Mouse (Mus musculus): ENCODE results near the gene Arxes2. TPM values are rescaled to one million over a fixed set of nuclear protein-coding genes. Genes with fewer than 3 reads are reported as not detected.

Arxes2 gene
- polyA plus RNA-seq, 1 experiment = 143 TPM

- 36% methylated on average over 6 of the region's 6 CpGs for WGBS
- no peak for TF ChIP-seq CTCF (IDR thresholded peaks at IDR 0.05; ENCODE audit: borderline replicate concordance, insufficient read depth, low read depth, low read length)
- TF ChIP-seq POLR2A (IDR thresholded peaks at IDR 0.05; ENCODE audit: borderline replicate concordance, insufficient read depth, low read length) = no peak
- no peak overlapping the region for H3K27ac ChIP-seq (ENCODE audit: insufficient read depth, low read length)
These were observed 30.5 kb upstream of the Arxes2 start for GRCm38 (mm10) chrX:135963130-135963529.

GRCm38 (mm10) chrX:135963629-135964028 lies 30.0 kb upstream of the Arxes2 start:
- 3% methylated on average over 3 of the region's 3 CpGs for WGBS
- TF ChIP-seq POLR2A (IDR thresholded peaks at IDR 0.05; ENCODE audit: borderline replicate concordance, insufficient read depth, low read length) (no peak), CTCF (IDR thresholded peaks at IDR 0.05; ENCODE audit: borderline replicate concordance, insufficient read depth, low read depth, low read length) (no peak)
- Histone ChIP-seq H3K4me1 (ENCODE audit: control insufficient read depth, insufficient read depth, low read length) (no peaks in the 10 kb centered on the region), H3K4me3 (replicated peaks; ENCODE audit: insufficient read depth, low read depth, low read length) (no peak overlapping the region), H3K27me3 (ENCODE audit: control insufficient read depth, insufficient read depth, low read length) (no peaks in the 10 kb centered on the region), H3K27ac (ENCODE audit: insufficient read depth, low read length) (no peak overlapping the region)
- DNase-seq = peak in 1 of 2 experiments; percentile 32

More at GRCm38 (mm10) chrX:135963130-135963529, 30.5 kb upstream of the Arxes2 start:
- Histone ChIP-seq H3K27me3 (ENCODE audit: control insufficient read depth, insufficient read depth, low read length) (no peaks in the 10 kb centered on the region), H3K4me3 (replicated peaks; ENCODE audit: insufficient read depth, low read depth, low read length) (no peak overlapping the region), H3K4me1 (ENCODE audit: control insufficient read depth, insufficient read depth, low read length) (no peaks in the 10 kb centered on the region)
- DNase-seq = no peak

- no peak for DNase-seq
- no peak overlapping the region for H3K27ac ChIP-seq (ENCODE audit: insufficient read depth, low read length)
- no peak for TF ChIP-seq CTCF (IDR thresholded peaks at IDR 0.05; ENCODE audit: borderline replicate concordance, insufficient read depth, low read depth, low read length)
- no peak for TF ChIP-seq POLR2A (IDR thresholded peaks at IDR 0.05; ENCODE audit: borderline replicate concordance, insufficient read depth, low read length)
- H3K4me1 ChIP-seq (ENCODE audit: control insufficient read depth, insufficient read depth, low read length) = no peaks in the 10 kb centered on the region
- WGBS = 79% methylated on average over 10 of the region's 10 CpGs
- no peaks in the 10 kb centered on the region for H3K27me3 ChIP-seq (ENCODE audit: control insufficient read depth, insufficient read depth, low read length)
- no peak overlapping the region for H3K4me3 ChIP-seq (replicated peaks; ENCODE audit: insufficient read depth, low read depth, low read length)
These were observed 19.8 kb upstream of the Arxes2 start for GRCm38 (mm10) chrX:135973597-135974423.

DNA sequence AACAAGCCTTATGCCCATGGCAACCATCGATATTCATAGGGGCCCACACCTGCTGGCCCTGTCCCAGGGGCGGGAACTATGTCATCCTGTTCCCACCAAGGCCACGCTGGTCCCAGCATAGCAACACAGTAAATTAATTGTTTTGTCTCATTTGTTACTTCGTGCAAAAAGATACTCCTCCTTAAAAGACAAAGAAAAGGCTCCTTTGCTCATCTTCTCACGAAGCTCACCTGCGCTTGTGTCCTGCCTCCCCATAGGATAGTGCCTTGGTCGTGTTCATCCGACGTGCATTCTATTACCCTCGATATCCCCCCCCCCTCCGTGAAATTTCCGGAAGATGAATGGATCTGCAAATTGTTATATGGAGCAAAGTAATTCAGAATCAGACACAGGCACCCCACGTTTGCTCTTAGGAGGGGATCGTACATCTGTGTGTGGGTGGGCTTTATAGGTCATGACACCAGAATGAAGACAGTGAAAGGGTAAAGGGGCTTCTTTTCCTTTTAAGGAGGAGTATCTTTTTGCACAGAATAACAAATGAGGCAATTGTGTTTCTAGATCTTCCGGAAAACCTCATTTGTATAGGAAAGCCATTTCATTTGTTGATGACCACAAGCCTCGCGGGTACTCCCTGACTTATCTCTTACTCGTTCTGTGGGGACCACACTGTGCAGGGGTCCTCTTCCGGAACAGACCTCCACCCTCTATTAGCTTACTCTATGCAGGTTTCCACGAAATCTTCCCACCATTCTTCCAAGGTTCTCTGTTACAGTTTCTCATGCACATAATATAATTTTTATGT lies 19.0 kb upstream of the Arxes2 start:
- 39% methylated on average over 20 of the region's 20 CpGs for WGBS
- peak in 1 of 2 experiments; percentile 4 for DNase-seq
- H3K27ac ChIP-seq (ENCODE audit: insufficient read depth, low read length) = no peak overlapping the region
- H3K27me3 ChIP-seq (ENCODE audit: control insufficient read depth, insufficient read depth, low read length) = no peaks in the 10 kb centered on the region
- no peaks in the 10 kb centered on the region for H3K4me1 ChIP-seq (ENCODE audit: control insufficient read depth, insufficient read depth, low read length)
- TF ChIP-seq POLR2A (IDR thresholded peaks at IDR 0.05; ENCODE audit: borderline replicate concordance, insufficient read depth, low read length) (no peak), CTCF (IDR thresholded peaks at IDR 0.05; ENCODE audit: borderline replicate concordance, insufficient read depth, low read depth, low read length) (no peak)
- peak overlapping the region; percentile 62 for H3K4me3 ChIP-seq (replicated peaks; ENCODE audit: insufficient read depth, low read depth, low read length)

DNA sequence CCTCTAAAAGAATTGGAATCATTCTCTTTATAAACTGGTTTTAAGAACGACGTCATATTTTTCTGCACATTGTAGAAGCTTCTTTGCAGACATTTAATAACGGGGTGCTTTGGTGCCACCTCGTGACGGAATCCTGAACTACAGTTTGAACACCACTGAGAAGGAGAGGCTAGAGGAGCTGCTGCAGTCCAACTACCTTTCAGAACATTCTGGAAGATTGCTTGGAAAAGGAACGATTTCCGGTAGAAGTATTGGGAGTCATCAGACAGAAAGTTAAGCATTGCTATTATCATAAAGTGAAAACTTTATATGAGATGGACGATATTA lies 18.4 kb upstream of the Arxes2 start:
- H3K4me1 ChIP-seq (ENCODE audit: control insufficient read depth, insufficient read depth, low read length) = no peaks in the 10 kb centered on the region
- H3K27me3 ChIP-seq (ENCODE audit: control insufficient read depth, insufficient read depth, low read length) = no peaks in the 10 kb centered on the region
- H3K4me3 ChIP-seq (replicated peaks; ENCODE audit: insufficient read depth, low read depth, low read length) = peak overlapping the region; percentile 62
- peak; percentile 72 to 85 for DNase-seq
- TF ChIP-seq POLR2A (IDR thresholded peaks at IDR 0.05; ENCODE audit: borderline replicate concordance, insufficient read depth, low read length) = no peak
- TF ChIP-seq CTCF (IDR thresholded peaks at IDR 0.05; ENCODE audit: borderline replicate concordance, insufficient read depth, low read depth, low read length) = peak; percentile 56; the same call in 1 of the 2 replicates
- 10% methylated on average over 8 of the region's 8 CpGs for WGBS
- no peak overlapping the region for H3K27ac ChIP-seq (ENCODE audit: insufficient read depth, low read length)

- Histone ChIP-seq H3K27me3 (ENCODE audit: control insufficient read depth, insufficient read depth, low read length) (no peaks in the 10 kb centered on the region), H3K27ac (ENCODE audit: insufficient read depth, low read length) (no peak overlapping the region), H3K4me1 (ENCODE audit: control insufficient read depth, insufficient read depth, low read length) (no peaks in the 10 kb centered on the region), H3K4me3 (replicated peaks; ENCODE audit: insufficient read depth, low read depth, low read length) (no peak overlapping the region)
- TF ChIP-seq CTCF (IDR thresholded peaks at IDR 0.05; ENCODE audit: borderline replicate concordance, insufficient read depth, low read depth, low read length) = no peak
- 59% methylated on average over 6 of the region's 6 CpGs for WGBS
- no peak for DNase-seq
These were observed 8.9 kb upstream of the Arxes2 start for GRCm38 (mm10) chrX:135984539-135985260.

- 99% methylated on average over 3 of the region's 3 CpGs for WGBS
These were observed 7.4 kb upstream of the Arxes2 start for GRCm38 (mm10) chrX:135986267-135986666.

More at GRCm38 (mm10) chrX:135986267-135986666, 7.4 kb upstream of the Arxes2 start:
- Histone ChIP-seq H3K27me3 (ENCODE audit: control insufficient read depth, insufficient read depth, low read length) (no peaks in the 10 kb centered on the region), H3K4me1 (ENCODE audit: control insufficient read depth, insufficient read depth, low read length) (no peaks in the 10 kb centered on the region), H3K4me3 (replicated peaks; ENCODE audit: insufficient read depth, low read depth, low read length) (no peak overlapping the region), H3K27ac (ENCODE audit: insufficient read depth, low read length) (no peak overlapping the region)
- no peak for DNase-seq
- TF ChIP-seq CTCF (IDR thresholded peaks at IDR 0.05; ENCODE audit: borderline replicate concordance, insufficient read depth, low read depth, low read length) = no peak
- no peak for TF ChIP-seq POLR2A (IDR thresholded peaks at IDR 0.05; ENCODE audit: borderline replicate concordance, insufficient read depth, low read length)

All from cerebellum, adult 2 months (tissue).